Mouse (Mus musculus) thymus, adult 2 months (tissue): ENCODE data around the gene Gm10251.
"Not testable (repeated sequence)": the region's sequence is repeated elsewhere in the genome, so short reads cannot be mapped to it uniquely, and the experiment has no call there.

Source experiments
- CTCF ChIP-seq: fragments of 200-500 bp; IDR thresholded peaks from 2 replicates; pipeline ENCODE4 v1.5.1; 2012; ENCODE audit warnings: mild to moderate bottlenecking, control low read depth, low read length, moderate library complexity, borderline replicate concordance; ENCODE audit not compliant: control insufficient read depth, poor library complexity, insufficient read depth; ENCODE audit errors: extremely low read depth
- POLR2A ChIP-seq: fragments of 200-500 bp; IDR thresholded peaks from 2 replicates; pipeline ENCODE4 v1.6.1; 2012; ENCODE audit warnings: mild to moderate bottlenecking, low read length, control low read depth, moderate library complexity; ENCODE audit not compliant: control insufficient read depth, poor library complexity, insufficient read depth; ENCODE audit errors: extremely low read depth

GRCm38 (mm10) chr14:6604551-6604950 is 79.4 kb downstream of the Gm10251 start:
- TF ChIP-seq POLR2A, CTCF: not testable (repeated sequence)
